Mouse (Mus musculus): ENCODE data around the gene Ccdc33. TPM values are rescaled to one million over a fixed set of nuclear protein-coding genes. Genes with fewer than 3 reads are reported as not detected.

Ccdc33 gene
- polyA plus RNA-seq, 1 experiment from 2014 or later = 0.79 TPM

DNA sequence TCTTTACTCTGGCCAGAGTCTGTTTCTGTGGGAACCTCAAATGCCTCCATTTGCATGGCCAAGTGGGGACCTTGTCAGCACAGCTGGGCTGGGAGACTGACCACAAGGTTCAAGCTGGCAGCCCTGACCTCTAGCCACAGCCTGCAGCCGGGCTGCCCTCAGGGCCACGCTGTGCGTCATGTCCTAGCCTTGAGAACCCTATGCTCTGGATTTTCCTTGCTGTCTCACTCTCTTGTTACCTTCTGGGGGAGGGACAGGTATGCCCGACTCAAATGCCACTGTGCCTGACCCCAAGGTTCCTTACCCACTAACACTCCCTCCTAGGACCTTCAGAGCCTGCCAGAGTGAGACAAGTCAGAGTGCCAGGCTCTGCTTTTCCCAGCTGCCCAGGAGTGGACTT lies 81.7 kb downstream of the Ccdc33 start:
- ATAC-seq (replicated peaks) = no peak
- H3K9ac ChIP-seq = no peak overlapping the region
- no peaks in the 10 kb centered on the region for H3K36me3 ChIP-seq (replicated peaks)
- 80% methylated on average over 4 of the region's 4 CpGs for WGBS
- no peak overlapping the region for H3K4me2 ChIP-seq
- peaks cover 8% of the 10 kb centered on the region; the same call in 1 of the 2 replicates for H3K27me3 ChIP-seq (replicated peaks)
- no peak overlapping the region for H3K4me3 ChIP-seq
- H3K4me1 ChIP-seq = peaks cover 27% of the 10 kb centered on the region
- no peaks in the 10 kb centered on the region for H3K9me3 ChIP-seq
- H3K27ac ChIP-seq = no peak overlapping the region

DNA sequence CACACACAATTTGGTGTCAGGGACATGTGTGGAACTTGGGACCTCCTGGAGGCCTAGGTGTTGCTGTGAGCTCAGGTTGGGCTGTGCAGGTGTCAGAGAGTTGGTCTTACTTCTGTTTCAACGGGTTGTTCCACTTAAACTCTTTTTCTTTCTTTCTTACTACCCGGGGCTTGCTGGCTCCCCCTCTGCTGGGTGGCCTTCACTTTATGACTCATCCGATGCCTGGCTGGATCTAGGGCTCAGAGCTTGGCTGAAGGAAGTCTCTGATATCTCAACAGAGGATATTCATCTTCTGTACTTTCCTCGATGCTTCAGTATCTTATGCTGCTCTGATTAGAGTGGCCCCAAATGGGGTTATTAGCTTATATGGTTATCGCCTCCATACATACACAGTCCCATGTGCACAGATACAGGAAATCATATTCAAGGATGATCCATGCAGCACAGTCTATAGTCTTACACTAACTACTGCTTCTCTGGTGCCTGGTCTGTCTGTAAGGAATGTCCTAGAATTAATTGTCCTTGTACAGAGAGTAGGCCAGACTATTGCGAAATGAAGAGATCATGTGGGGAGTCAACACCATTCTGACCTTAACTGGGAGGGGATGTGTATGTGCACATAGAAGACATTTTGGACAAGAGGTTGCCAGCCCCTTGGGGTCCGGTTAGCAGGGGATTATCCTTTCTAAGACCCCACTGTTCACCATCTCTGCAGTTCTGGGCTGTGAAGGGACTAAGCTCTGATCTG lies 82.5 kb downstream of the Ccdc33 start:
- Histone ChIP-seq H3K4me1 (peaks cover 19% of the 10 kb centered on the region), H3K27ac (no peak overlapping the region), H3K4me2 (no peak overlapping the region), H3K9me3 (no peaks in the 10 kb centered on the region), H3K4me3 (no peak overlapping the region), H3K36me3 (replicated peaks) (no peaks in the 10 kb centered on the region), H3K27me3 (replicated peaks) (peaks cover 8% of the 10 kb centered on the region; the same call in 1 of the 2 replicates), H3K9ac (no peak overlapping the region)
- 79% methylated on average over 7 of the region's 7 CpGs for WGBS
- ATAC-seq (replicated peaks) = no peak

DNA sequence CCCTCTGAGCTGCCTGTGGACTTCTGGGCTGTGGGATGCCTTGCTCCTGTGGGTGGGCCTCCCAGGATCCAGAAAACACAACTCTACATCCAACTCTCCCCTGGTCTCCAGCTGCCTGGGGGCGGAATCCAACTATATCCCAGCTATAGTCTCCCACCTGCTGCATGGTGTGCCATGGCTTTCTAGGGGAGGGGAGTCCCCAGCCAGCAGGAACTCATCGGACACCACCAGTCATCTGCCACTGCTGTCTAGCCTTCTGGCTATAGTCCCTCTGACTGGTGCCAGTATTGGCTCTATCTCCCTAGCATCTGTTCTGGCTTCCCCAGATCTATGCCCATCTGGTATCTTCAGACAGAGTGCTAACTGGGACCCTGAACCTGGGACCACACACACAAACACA lies 83.1 kb downstream of the Ccdc33 start:
- WGBS = 68% methylated on average over 2 of the region's 2 CpGs
- Histone ChIP-seq H3K4me3 (no peak overlapping the region), H3K4me2 (no peak overlapping the region), H3K4me1 (peaks cover 13% of the 10 kb centered on the region), H3K9ac (no peak overlapping the region), H3K36me3 (replicated peaks) (no peaks in the 10 kb centered on the region), H3K27me3 (replicated peaks) (peaks cover 8% of the 10 kb centered on the region; the same call in 1 of the 2 replicates), H3K27ac (no peak overlapping the region), H3K9me3 (no peaks in the 10 kb centered on the region)
- no peak for ATAC-seq (replicated peaks)

DNA sequence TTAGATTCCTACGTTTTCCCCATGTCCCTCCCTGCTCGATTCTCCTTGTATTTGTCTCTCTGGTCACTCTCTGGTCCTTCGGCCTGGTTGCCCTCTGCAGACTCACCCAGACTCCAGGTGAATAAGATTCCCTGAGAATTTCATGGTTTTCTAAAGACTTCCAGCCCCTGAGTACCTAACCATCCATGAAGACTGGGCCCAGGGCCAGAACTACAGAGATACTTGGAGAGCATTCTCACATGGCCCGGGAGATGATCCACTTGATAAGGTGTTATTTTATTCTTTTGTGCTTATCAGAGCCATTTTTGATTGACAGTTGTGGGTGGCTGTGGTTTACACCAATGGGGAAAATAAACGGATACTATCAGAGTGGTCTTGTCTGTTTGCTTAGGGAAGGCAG lies 86.7 kb downstream of the Ccdc33 start:
- no peaks in the 10 kb centered on the region for H3K4me1 ChIP-seq
- no peak overlapping the region for H3K4me2 ChIP-seq
- no peak for ATAC-seq (replicated peaks)
- no peaks in the 10 kb centered on the region for H3K36me3 ChIP-seq (replicated peaks)
- no peak overlapping the region for H3K27ac ChIP-seq
- no peak overlapping the region for H3K4me3 ChIP-seq
- 75% methylated on average over 5 of the region's 5 CpGs for WGBS
- no peak overlapping the region for H3K9ac ChIP-seq
- no peaks in the 10 kb centered on the region for H3K27me3 ChIP-seq (replicated peaks)
- no peaks in the 10 kb centered on the region for H3K9me3 ChIP-seq

DNA sequence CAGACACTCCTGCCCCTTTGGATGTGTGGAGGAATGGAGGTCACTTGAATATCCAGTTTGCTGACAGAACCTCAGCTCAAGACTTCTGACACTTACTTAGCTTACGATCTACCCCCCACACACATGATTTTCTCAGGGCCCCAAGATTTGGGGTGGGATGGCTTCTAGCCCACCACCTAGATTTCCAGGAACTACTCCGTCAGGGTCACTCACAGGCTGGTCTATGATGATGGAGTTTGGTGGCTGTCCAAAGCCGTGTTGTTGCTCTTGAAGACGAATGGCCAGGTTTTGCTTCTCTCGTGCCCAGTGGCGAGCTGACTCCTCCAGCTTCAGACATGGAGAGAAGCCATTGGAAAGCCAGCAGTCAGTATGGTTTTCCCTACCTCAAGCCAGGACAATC lies 89.0 kb downstream of the Ccdc33 start:
- no peak overlapping the region for H3K27ac ChIP-seq
- H3K36me3 ChIP-seq (replicated peaks) = no peaks in the 10 kb centered on the region
- no peak overlapping the region for H3K9ac ChIP-seq
- ATAC-seq (replicated peaks) = no peak
- no peaks in the 10 kb centered on the region for H3K9me3 ChIP-seq
- H3K4me3 ChIP-seq = no peak overlapping the region
- H3K27me3 ChIP-seq (replicated peaks) = no peaks in the 10 kb centered on the region
- no peak overlapping the region for H3K4me2 ChIP-seq
- 94% methylated on average over 6 of the region's 6 CpGs for WGBS
- H3K4me1 ChIP-seq = no peaks in the 10 kb centered on the region

DNA sequence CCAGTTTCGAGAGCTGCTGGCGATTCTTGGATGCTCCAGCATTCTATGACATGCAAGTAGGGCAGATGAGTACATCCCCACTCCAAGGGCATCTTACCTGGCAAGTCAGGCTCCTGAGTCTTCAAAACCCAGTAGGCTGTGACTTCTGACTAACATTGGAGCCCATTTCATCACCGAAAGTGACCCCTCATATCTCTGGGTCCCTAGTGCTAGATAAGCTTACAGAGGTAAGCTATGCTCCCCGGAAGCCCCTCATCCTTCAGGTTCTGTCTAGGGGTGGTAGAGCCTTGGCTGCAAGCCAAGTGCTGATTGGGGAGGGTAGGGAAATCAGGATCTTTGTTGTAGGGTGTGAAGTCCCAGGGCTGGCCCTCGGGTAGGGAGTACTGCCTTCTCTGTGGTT lies 89.8 kb downstream of the Ccdc33 start:
- no peak for ATAC-seq (replicated peaks)
- Histone ChIP-seq H3K9ac (no peak overlapping the region), H3K4me3 (no peak overlapping the region), H3K36me3 (replicated peaks) (no peaks in the 10 kb centered on the region), H3K4me1 (no peaks in the 10 kb centered on the region), H3K4me2 (no peak overlapping the region), H3K27ac (no peak overlapping the region), H3K9me3 (no peaks in the 10 kb centered on the region), H3K27me3 (replicated peaks) (no peaks in the 10 kb centered on the region)
- 75% methylated on average over 5 of the region's 5 CpGs for WGBS

DNA sequence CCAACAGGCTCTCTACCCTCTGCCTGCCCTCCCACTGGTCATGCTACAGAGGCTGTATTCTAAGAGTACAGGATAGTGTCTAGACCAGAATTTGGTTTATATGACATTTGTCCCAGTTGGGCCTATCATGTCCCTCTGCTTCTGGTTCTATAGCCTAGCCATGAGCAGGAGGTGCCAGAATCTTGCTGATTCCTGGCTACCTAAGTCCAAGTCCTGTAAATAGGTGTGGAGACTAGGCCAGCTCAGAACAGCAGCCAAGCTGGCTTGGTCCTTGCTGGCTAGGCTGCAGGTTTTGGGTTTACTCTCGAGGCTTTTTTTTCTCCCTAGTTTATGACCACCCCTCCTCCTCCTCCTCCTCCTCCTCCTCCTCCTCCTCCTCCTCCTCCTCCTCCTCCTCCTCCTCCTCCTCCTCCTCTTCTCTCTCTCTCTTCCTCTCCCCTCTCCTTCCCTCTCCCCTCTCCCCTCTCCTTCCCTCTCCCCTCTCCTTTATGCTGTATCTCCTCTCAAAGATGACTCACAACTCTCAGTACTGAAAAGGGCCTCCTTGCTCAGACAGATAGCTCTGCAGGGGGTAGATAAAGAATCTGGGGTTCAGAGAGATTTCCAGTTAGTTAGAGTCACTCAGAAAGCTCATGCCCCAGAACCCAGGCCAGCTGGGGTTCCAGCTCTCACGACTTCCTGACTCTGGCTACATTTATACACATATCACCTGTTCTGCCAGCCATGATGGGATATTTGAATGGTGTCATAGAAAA lies 91.0 kb downstream of the Ccdc33 start:
- H3K9ac ChIP-seq = no peak overlapping the region
- no peak overlapping the region for H3K4me3 ChIP-seq
- 45% methylated on average over 2 of the region's 2 CpGs for WGBS
- no peaks in the 10 kb centered on the region for H3K4me1 ChIP-seq
- no peak for ATAC-seq (replicated peaks)
- H3K27me3 ChIP-seq (replicated peaks) = no peaks in the 10 kb centered on the region
- no peaks in the 10 kb centered on the region for H3K36me3 ChIP-seq (replicated peaks)
- no peaks in the 10 kb centered on the region for H3K9me3 ChIP-seq
- no peak overlapping the region for H3K27ac ChIP-seq
- no peak overlapping the region for H3K4me2 ChIP-seq

DNA sequence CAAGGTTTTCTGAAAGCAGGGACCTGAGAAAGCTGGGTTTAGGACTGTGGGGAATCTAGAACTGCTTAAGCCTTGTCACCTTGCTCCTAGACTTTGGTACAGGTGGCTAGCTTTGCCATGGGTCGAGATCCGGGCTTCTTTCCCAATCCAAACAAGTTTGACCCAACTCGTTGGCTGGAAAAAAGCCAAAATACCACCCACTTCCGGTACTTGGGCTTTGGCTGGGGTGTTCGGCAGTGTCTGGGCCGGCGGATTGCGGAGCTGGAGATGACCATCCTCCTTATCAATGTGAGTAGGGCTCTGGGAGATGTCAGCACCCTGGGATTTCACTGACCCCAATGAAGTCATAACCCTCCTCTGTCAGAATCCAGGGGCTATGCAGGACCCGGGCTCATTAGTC lies 92.6 kb downstream of the Ccdc33 start:
- Histone ChIP-seq H3K36me3 (replicated peaks) (no peaks in the 10 kb centered on the region), H3K9me3 (no peaks in the 10 kb centered on the region), H3K27me3 (replicated peaks) (no peaks in the 10 kb centered on the region), H3K4me1 (no peaks in the 10 kb centered on the region), H3K4me3 (no peak overlapping the region), H3K4me2 (no peak overlapping the region), H3K9ac (no peak overlapping the region), H3K27ac (no peak overlapping the region)
- no peak for ATAC-seq (replicated peaks)
- WGBS = 93% methylated on average over 9 of the region's 9 CpGs

DNA sequence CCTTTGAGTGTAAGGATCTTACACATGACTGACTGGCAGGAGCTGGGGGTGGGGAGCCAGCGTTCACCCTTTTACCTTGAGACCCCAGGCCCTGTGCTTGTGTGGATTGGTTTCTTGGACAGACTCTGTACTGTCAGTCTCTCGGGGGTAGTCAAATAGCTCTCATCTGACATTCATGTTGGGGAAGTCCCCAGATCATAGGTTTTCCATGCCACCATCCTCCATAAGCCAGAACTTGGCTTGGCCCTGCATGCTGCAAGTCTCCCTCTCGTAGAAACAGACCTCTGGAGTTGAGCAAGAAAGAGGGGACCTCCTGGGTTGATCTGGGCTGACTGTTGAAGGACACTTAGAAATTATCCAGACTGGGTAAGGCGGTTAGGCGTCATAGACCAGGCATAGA lies 100.2 kb downstream of the Ccdc33 start:
- Histone ChIP-seq H3K4me3 (no peak overlapping the region), H3K36me3 (replicated peaks) (no peaks in the 10 kb centered on the region), H3K9ac (no peak overlapping the region), H3K4me2 (no peak overlapping the region), H3K4me1 (no peaks in the 10 kb centered on the region), H3K27ac (no peak overlapping the region), H3K9me3 (no peaks in the 10 kb centered on the region), H3K27me3 (replicated peaks) (no peaks in the 10 kb centered on the region)
- no peak for ATAC-seq (replicated peaks)
- 86% methylated on average over 5 of the region's 5 CpGs for WGBS

DNA sequence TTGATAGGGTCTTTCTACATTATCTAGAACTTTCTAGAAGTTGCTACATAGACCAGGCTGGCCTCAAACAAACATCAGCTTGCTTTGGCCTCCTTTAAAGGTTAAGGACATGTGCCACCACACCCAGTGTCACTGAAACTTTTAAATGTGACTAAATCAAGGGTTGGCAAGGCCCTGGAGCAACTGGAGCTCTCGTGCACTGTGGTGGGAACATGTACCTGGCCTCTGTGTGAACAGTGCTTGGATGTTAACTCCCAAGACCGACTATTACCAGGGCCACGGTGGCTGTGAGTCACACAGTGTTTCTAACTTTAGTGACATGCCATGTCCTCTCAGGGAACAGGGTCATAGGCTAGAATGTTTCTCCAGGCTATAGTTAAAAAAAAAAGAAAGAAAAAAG lies 101.7 kb downstream of the Ccdc33 start:
- no peak overlapping the region for H3K4me2 ChIP-seq
- H3K9ac ChIP-seq = no peak overlapping the region
- H3K27ac ChIP-seq = no peak overlapping the region
- H3K9me3 ChIP-seq = no peaks in the 10 kb centered on the region
- 81% methylated on average over 3 of the region's 3 CpGs for WGBS
- H3K27me3 ChIP-seq (replicated peaks) = no peaks in the 10 kb centered on the region
- H3K36me3 ChIP-seq (replicated peaks) = no peaks in the 10 kb centered on the region
- no peak for ATAC-seq (replicated peaks)
- no peak overlapping the region for H3K4me3 ChIP-seq
- no peaks in the 10 kb centered on the region for H3K4me1 ChIP-seq

DNA sequence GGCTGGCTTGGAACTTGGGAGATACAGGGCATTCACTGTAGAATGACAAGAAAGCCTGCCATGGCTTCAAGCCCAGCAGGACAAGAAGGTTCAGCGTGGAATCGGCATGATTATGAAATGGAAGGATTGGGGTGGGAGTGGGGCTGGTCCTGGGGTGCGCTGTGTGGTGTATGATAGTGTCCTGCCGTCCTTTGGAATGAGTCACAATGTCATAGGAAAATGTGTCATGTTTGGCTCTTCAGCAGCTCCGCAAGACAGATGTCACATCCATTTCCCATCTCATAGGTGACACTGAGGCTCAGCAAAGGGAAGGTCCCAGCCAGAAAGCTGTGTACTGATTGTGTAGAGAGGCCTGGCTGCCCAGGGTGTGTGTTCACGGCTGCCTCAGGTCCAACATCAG lies 102.8 kb downstream of the Ccdc33 start:
- Histone ChIP-seq H3K4me1 (no peaks in the 10 kb centered on the region), H3K4me2 (no peak overlapping the region), H3K9me3 (no peaks in the 10 kb centered on the region), H3K9ac (no peak overlapping the region), H3K36me3 (replicated peaks) (no peaks in the 10 kb centered on the region), H3K27ac (no peak overlapping the region), H3K27me3 (replicated peaks) (no peaks in the 10 kb centered on the region), H3K4me3 (no peak overlapping the region)
- WGBS = 90% methylated on average over 6 of the region's 6 CpGs
- no peak for ATAC-seq (replicated peaks)

DNA sequence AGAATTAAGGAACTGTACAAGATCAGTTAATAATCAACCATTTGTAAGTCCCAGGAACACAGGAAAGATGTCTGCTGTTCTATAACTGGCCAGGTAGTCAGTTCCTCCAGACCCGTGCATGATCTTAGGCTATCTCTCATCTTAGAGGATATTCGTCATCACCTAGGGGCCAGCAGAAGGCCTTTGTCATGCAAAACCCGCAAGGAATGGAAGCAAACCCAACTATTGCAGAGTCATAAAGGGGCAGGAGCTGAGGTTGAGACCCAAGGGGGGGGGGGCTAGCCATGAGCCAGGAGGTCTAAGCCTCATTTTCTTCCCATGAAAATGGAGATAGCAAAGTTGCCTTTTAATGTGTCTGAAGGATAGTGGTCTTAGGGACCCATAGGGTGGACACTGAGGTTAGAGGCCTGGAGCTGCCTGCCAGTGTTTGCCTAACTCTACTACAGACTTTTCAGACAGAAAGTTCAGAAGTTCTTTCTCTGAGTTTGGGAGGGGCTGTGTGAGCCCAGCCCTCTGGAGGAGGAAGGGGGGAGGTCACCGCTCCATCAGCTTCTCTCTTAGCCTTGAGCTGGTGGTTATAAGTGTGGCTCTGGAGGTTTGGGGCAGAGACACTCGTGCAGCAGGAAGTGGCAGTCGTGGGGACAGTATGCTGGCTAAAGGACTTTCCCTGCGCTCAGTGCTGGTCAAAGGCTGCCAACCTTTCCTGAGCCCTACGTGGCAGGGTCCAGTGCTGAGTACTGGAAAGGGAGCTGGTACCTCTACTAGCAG lies 104.0 kb downstream of the Ccdc33 start:
- no peak overlapping the region for H3K9ac ChIP-seq
- no peak overlapping the region for H3K4me3 ChIP-seq
- H3K4me2 ChIP-seq = no peak overlapping the region
- H3K27ac ChIP-seq = no peak overlapping the region
- no peaks in the 10 kb centered on the region for H3K36me3 ChIP-seq (replicated peaks)
- H3K4me1 ChIP-seq = peaks cover under 1% of the 10 kb centered on the region; the same call in 1 of the 2 replicates
- ATAC-seq (replicated peaks) = no peak
- no peaks in the 10 kb centered on the region for H3K27me3 ChIP-seq (replicated peaks)
- H3K9me3 ChIP-seq = no peaks in the 10 kb centered on the region
- 63% methylated on average over 8 of the region's 8 CpGs for WGBS
